Mouse (Mus musculus) kidney, adult 2 months (tissue): ENCODE measurements around the gene Lca5.

Experiments
- CTCF ChIP-seq: fragments of 200-500 bp; conservative IDR thresholded peaks from 2 replicates; pipeline ENCODE4 v1.5.1; 2011; ENCODE audit warnings: low read depth, mild to moderate bottlenecking, control low read depth, low read length, moderate library complexity, mixed read lengths; ENCODE audit not compliant: insufficient read depth, insufficient read length
- POLR2A ChIP-seq: fragments of 200-500 bp; IDR thresholded peaks from one replicate; pipeline ENCODE4 v1.6.1; 2011; ENCODE audit warnings: low read depth, low read length, control low read depth

DNA sequence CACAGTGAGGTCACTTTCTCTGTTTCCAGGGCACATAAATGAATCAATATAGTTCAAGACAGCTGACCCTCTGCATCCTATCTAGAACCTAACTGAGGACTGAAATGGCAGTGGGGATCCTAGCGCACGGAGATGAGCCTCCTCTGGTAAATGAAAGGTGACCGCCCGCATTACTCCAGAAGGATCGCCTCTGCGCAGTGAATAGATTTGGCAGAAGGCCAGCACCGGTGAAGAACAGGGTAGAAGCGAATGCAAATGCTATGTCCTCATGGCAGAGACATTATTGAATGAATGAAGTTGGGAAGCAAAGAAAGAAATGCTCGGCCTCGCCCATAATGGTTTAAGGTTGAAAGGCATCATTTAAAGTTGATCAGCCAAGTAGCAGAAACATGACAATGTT lies 61.3 kb downstream of the Lca5 start:
- TF ChIP-seq CTCF (no peak), POLR2A (no peak)
